Mouse (Mus musculus) forebrain, embryonic 14.5 days (tissue): Measurements from ENCODE around the gene Pate4. TPM values are rescaled to one million over a fixed set of nuclear protein-coding genes. Genes with fewer than 3 reads are reported as not detected.

ENCODE experiments used
- ATAC-seq: fragments of 200-750 bp; cut with Nextera tagmentation; 2 replicates; pipeline ENCODE4 v1.8.0; 2017; ENCODE audit warnings: mild to moderate bottlenecking, moderate library complexity
- DNase-seq: peaks from one replicate; pipeline ENCODE4 v3.0.0-alpha.2; 2015; ENCODE audit warnings: low spot score
- H3K27ac ChIP-seq: fragments of 300-500 bp; sonication (generic); 2 replicates; pipeline ENCODE4 v1.5.1; 2014; ENCODE audit warnings: low read depth, mild to moderate bottlenecking, control low read depth, low read length, moderate library complexity
- H3K27me3 ChIP-seq: fragments of 300-500 bp; sonication (generic); replicated peaks from 2 replicates; pipeline ENCODE4 v1.6.1; 2014; ENCODE audit warnings: low read length, control low read depth, mixed read lengths; ENCODE audit not compliant: control insufficient read depth, insufficient read depth
- H3K36me3 ChIP-seq: fragments of 300-500 bp; sonication (generic); 2 replicates; pipeline ENCODE4 v1.6.1; 2014; ENCODE audit warnings: low read length, control low read depth; ENCODE audit not compliant: control insufficient read depth, insufficient read depth
- H3K4me1 ChIP-seq: fragments of 300-500 bp; sonication (generic); 2 replicates; pipeline ENCODE4 v1.6.1; 2014; ENCODE audit warnings: antibody characterized with exemption, low read length, control low read depth; ENCODE audit not compliant: control insufficient read depth, insufficient read depth
- H3K4me2 ChIP-seq: fragments of 300-500 bp; sonication (generic); 2 replicates; pipeline ENCODE4 v1.6.1; 2014; ENCODE audit warnings: mild to moderate bottlenecking, control low read depth, low read length
- H3K4me3 ChIP-seq: fragments of 300-500 bp; sonication (generic); 2 replicates; pipeline ENCODE4 v1.5.1; 2014; ENCODE audit warnings: low read depth, low read length, control low read depth
- H3K9ac ChIP-seq: fragments of 300-500 bp; sonication (generic); 2 replicates; pipeline ENCODE4 v1.6.1; 2014; ENCODE audit warnings: mild to moderate bottlenecking, low read length, control low read depth, moderate library complexity
- H3K9me3 ChIP-seq: fragments of 300-500 bp; sonication (generic); replicated peaks from 2 replicates; pipeline ENCODE4 v1.6.1; 2016; ENCODE audit warnings: low read length, control low read depth, mixed read lengths; ENCODE audit not compliant: control insufficient read depth
- WGBS: fragments of 180-500 bp; shearing (Covaris S2); extraction: QIAGEN DNeasy Blood & Tissue Kit; methylation state at CpG from one replicate; pipeline ENCODE4 v1.1.7; 2014; 5-methylcytosine and 5-hydroxymethylcytosine counted together
- polyA plus RNA-seq: library from polyadenylated mRNA; unstranded; fragments of >200 nt; fragmentation: Nextera tagmentation; extraction: Ambion mirVana; gene quantifications from 2 replicates; pipeline ENCODE4 v1.2.1, GENCODE M21; 2014

The Pate4 gene
- polyA plus RNA-seq, 1 experiment from 2014 or later = not detected

- peak overlapping the region; percentile 54 for H3K4me3 ChIP-seq
- H3K4me1 ChIP-seq = peaks cover 3% of the 10 kb centered on the region; the same call in 1 of the 2 replicates
- ATAC-seq (peak; percentile 5), DNase-seq (no peak)
- 6% methylated on average over 5 of the region's 5 CpGs for WGBS
- H3K9me3 ChIP-seq = no peaks in the 10 kb centered on the region
- peak overlapping the region; percentile 89; the same call in 1 of the 2 replicates for H3K27ac ChIP-seq
- peaks cover 23% of the 10 kb centered on the region for H3K36me3 ChIP-seq
- H3K9ac ChIP-seq = peak overlapping the region; percentile 85
- 0 out of 2 replicates have a peak, but pooled peaks cover 4% of the 10 kb centered on the region for H3K27me3 ChIP-seq
- H3K4me2 ChIP-seq = peak overlapping the region; percentile 54
Observed at GRCm38 (mm10) chr9:35570663-35571062, 41.1 kb downstream of the Pate4 start.

- Histone ChIP-seq H3K4me2 (peak within 1 kb of the TSS; percentile 54), H3K4me1 (peaks cover 3% of the 10 kb centered on the region; the same call in 1 of the 2 replicates), H3K27me3 (0 out of 2 replicates have a peak, but pooled peaks cover 4% of the 10 kb centered on the region), H3K36me3 (peaks cover 31% of the 10 kb centered on the region), H3K27ac (peak within 1 kb of the TSS; percentile 89), H3K9me3 (no peaks in the 10 kb centered on the region), H3K4me3 (peak within 1 kb of the TSS; percentile 54), H3K9ac (peak within 1 kb of the TSS; percentile 85)
- under 1% methylated on average over 86 of the region's 86 CpGs for WGBS
- DNase-seq (peak; percentile 99), ATAC-seq (peak; percentile 99)
Observed at GRCm38 (mm10) chr9:35569571-35570534, 41.9 kb downstream of the Pate4 start, which contains the start of the genes Pate2 and Hyls1. Gene Pate2 (plus strand): TSS chr9:35570284. Gene Hyls1 (minus strand): TSS chr9:35570398.

- DNase-seq = no peak
- peaks cover 3% of the 10 kb centered on the region; the same call in 1 of the 2 replicates for H3K4me1 ChIP-seq
- no peak overlapping the region for H3K4me2 ChIP-seq
- ATAC-seq = no peak
- H3K27ac ChIP-seq = no peak overlapping the region
- H3K9ac ChIP-seq = no peak overlapping the region
- WGBS = 85% methylated on average over 3 of the region's 3 CpGs
- peaks cover 43% of the 10 kb centered on the region for H3K36me3 ChIP-seq
- H3K4me3 ChIP-seq = no peak overlapping the region
- no peaks in the 10 kb centered on the region for H3K27me3 ChIP-seq
- H3K9me3 ChIP-seq = no peaks in the 10 kb centered on the region
Observed at GRCm38 (mm10) chr9:35567995-35568394, 43.7 kb downstream of the Pate4 start.

- DNase-seq (no peak), ATAC-seq (no peak)
- Histone ChIP-seq H3K4me1 (peaks cover 10% of the 10 kb centered on the region), H3K9ac (no peak overlapping the region), H3K27ac (no peak overlapping the region), H3K4me3 (no peak overlapping the region), H3K27me3 (no peaks in the 10 kb centered on the region), H3K9me3 (no peaks in the 10 kb centered on the region), H3K4me2 (no peak overlapping the region), H3K36me3 (peaks cover 61% of the 10 kb centered on the region)
- WGBS = 91% methylated on average over 5 of the region's 5 CpGs
Observed at GRCm38 (mm10) chr9:35564536-35565240, 47.1 kb downstream of the Pate4 start.

GRCm38 (mm10) chr9:35561583-35561982, 50.2 kb downstream of the Pate4 start:
- no peak for DNase-seq
- no peak for ATAC-seq
- H3K4me2 ChIP-seq = no peak overlapping the region
- H3K27me3 ChIP-seq = peaks cover 4% of the 10 kb centered on the region; the same call in 1 of the 2 replicates
- no peak overlapping the region for H3K4me3 ChIP-seq
- H3K27ac ChIP-seq = no peak overlapping the region
- WGBS = 90% methylated on average over 6 of the region's 6 CpGs
- H3K9me3 ChIP-seq = no peaks in the 10 kb centered on the region
- H3K9ac ChIP-seq = no peak overlapping the region
- H3K36me3 ChIP-seq = peaks cover 47% of the 10 kb centered on the region
- peaks cover 11% of the 10 kb centered on the region for H3K4me1 ChIP-seq

GRCm38 (mm10) chr9:35561076-35561475, 50.7 kb downstream of the Pate4 start:
- H3K36me3 ChIP-seq = peaks cover 42% of the 10 kb centered on the region
- DNase-seq = no peak
- no peak overlapping the region for H3K4me3 ChIP-seq
- H3K9ac ChIP-seq = no peak overlapping the region
- 95% methylated on average over 11 of the region's 11 CpGs for WGBS
- H3K4me1 ChIP-seq = peaks cover 11% of the 10 kb centered on the region
- ATAC-seq = no peak
- H3K4me2 ChIP-seq = no peak overlapping the region
- H3K27me3 ChIP-seq = peaks cover 4% of the 10 kb centered on the region; the same call in 1 of the 2 replicates
- H3K9me3 ChIP-seq = no peaks in the 10 kb centered on the region
- no peak overlapping the region for H3K27ac ChIP-seq

- Histone ChIP-seq H3K4me2 (peak overlapping the region; percentile 92), H3K9ac (peak overlapping the region; percentile 71), H3K4me3 (peak overlapping the region; percentile 60), H3K36me3 (peaks cover 29% of the 10 kb centered on the region), H3K27me3 (peaks cover 4% of the 10 kb centered on the region; the same call in 1 of the 2 replicates), H3K4me1 (peaks cover 11% of the 10 kb centered on the region), H3K9me3 (no peaks in the 10 kb centered on the region), H3K27ac (peak overlapping the region; percentile 75; the same call in 1 of the 2 replicates)
- WGBS = 1% methylated on average over 31 of the region's 31 CpGs
- peak; percentile 94 for ATAC-seq
- DNase-seq = peak; percentile 98
Observed at GRCm38 (mm10) chr9:35559009-35559890, 52.5 kb downstream of the Pate4 start.
